Mouse (Mus musculus) bone marrow, adult 2 months (tissue): ENCODE measurements around the gene Adamts6.

Source experiments
- CTCF ChIP-seq: fragments of 200-500 bp; IDR thresholded peaks from 2 replicates; pipeline ENCODE4 v1.5.1; 2011; ENCODE audit warnings: low read length, control low read depth; ENCODE audit not compliant: control insufficient read depth, insufficient read depth
- POLR2A ChIP-seq: fragments of 200-500 bp; IDR thresholded peaks from 2 replicates; pipeline ENCODE4 v1.6.1; 2011; ENCODE audit warnings: low read depth, mild to moderate bottlenecking, control low read depth, low read length, borderline replicate concordance; ENCODE audit not compliant: control insufficient read depth

DNA sequence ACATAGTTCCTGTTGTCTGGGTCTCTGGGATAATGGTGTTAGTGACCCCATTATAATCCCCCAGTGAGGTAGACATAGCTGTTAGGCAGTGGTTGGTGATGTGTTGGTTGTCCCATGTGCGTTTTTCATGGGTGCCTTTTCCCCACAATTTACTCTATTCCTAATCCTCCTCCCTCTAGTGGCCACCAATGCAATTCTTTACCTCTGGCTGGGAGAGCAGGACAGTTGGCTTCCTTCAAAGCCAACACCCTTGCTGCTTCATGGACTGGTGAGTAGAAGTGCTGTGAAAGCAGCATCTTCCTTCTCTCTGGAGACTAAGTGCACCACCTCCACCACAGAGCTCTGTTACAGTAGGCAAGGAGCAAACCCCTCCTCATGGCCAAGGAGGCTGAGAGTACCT is 157.8 kb downstream of the Adamts6 start:
- TF ChIP-seq CTCF (no peak), POLR2A (no peak)
